Mouse (Mus musculus) left cerebral cortex, adult 2 months (tissue): ENCODE results near the gene 9330161L09Rik. TPM values are rescaled to one million over a fixed set of nuclear protein-coding genes. Genes with fewer than 3 reads are reported as not detected.
A peak's percentile ranks its signal among the peaks of the same experiment; 100 is the strongest.

Source experiments
- DNase-seq, 2 experiments: peaks; one replicate each; pipeline ENCODE4 v3.0.0; 2021 to 2022; ENCODE audit warnings: low spot score in 2 of 2, mixed read lengths in 1 of 2; ENCODE audit errors: extremely low spot score in 1 of 2
- H3K27ac ChIP-seq: fragments of 200-600 bp; 2 replicates; pipeline ENCODE4 v1.8.1; 2022
- H3K4me3 ChIP-seq: fragments of 200-600 bp; 2 replicates; pipeline ENCODE4 v1.8.1; 2022
- CTCF ChIP-seq: fragments of 200-600 bp; IDR thresholded peaks from 2 replicates; pipeline ENCODE4 v1.8.1; 2022; ENCODE audit warnings: antibody characterized with exemption, mild to moderate bottlenecking, moderate library complexity
- intact Hi-C: fragments of 180-260 bp; cut with DNase I; formaldehyde crosslinking; loops from one replicate; pipeline ENCODE4 v1.15.1; 2025
- total RNA-seq, 2 experiments: library from RNA; stranded (reverse); gene quantifications; 2 replicates each; pipeline ENCODE4 v1.2.3; 2021

Gene 9330161L09Rik
- total RNA-seq, 2 experiments from 2014 or later = 2.6 to 3.7 TPM

- peak; percentile 95 to 99 for DNase-seq
- TF ChIP-seq CTCF = peak; percentile 90
- intact Hi-C loops = loop anchor here (1.0 to 5.0 kb wide), 2 partner anchors 66 to 216 kb away; no protein-coding TSS in a partner anchor
- peak within 1 kb of the TSS; percentile 92 for H3K27ac ChIP-seq
- H3K4me3 ChIP-seq = peak within 1 kb of the TSS; percentile 87
Measured at GRCm38 (mm10) chr12:103425729-103426470, 18.3 kb upstream of the 9330161L09Rik start, which contains the start of gene Ddx24. Ddx24 (minus strand) TSS chr12:103425830.

- intact Hi-C loops = loop anchor here (5.0 kb wide), 1 partner anchor 217 kb away; no protein-coding TSS in a partner anchor
- no peak for TF ChIP-seq CTCF
- Histone ChIP-seq H3K27ac (peak overlapping the region; percentile 92), H3K4me3 (peak overlapping the region; percentile 87)
- DNase-seq = no peak
Measured at GRCm38 (mm10) chr12:103425016-103425728, 17.6 kb upstream of the 9330161L09Rik start.

GRCm38 (mm10) chr12:103408144-103408543 lies 524 bp upstream of the 9330161L09Rik start:
- TF ChIP-seq CTCF = no peak
- intact Hi-C loops = no loop called here
- H3K27ac ChIP-seq = peak overlapping the region; percentile 18; the same call in 1 of the 2 replicates
- H3K4me3 ChIP-seq = no peak overlapping the region
- peak; percentile 42 to 70 for DNase-seq

- no peak overlapping the region for H3K27ac ChIP-seq
- TF ChIP-seq CTCF = no peak
- no peak for DNase-seq
- intact Hi-C loops = no loop called here
- H3K4me3 ChIP-seq = no peak overlapping the region
Measured at GRCm38 (mm10) chr12:103404131-103404530, 3.5 kb downstream of the 9330161L09Rik start.

GRCm38 (mm10) chr12:103396751-103397150 lies 10.9 kb downstream of the 9330161L09Rik start:
- H3K4me3 ChIP-seq = no peak overlapping the region
- no peak for TF ChIP-seq CTCF
- DNase-seq = no peak
- H3K27ac ChIP-seq = no peak overlapping the region
- intact Hi-C loops = no loop called here

- Histone ChIP-seq H3K27ac (no peak overlapping the region), H3K4me3 (no peak overlapping the region)
- intact Hi-C loops = no loop called here
- DNase-seq = no peak
- TF ChIP-seq CTCF = no peak
Measured at GRCm38 (mm10) chr12:103395486-103396275, 11.9 kb downstream of the 9330161L09Rik start.

- no peak overlapping the region for H3K27ac ChIP-seq
- DNase-seq = no peak
- H3K4me3 ChIP-seq = no peak overlapping the region
- intact Hi-C loops = no loop called here
- no peak for TF ChIP-seq CTCF
Measured at GRCm38 (mm10) chr12:103393528-103393927, 14.1 kb downstream of the 9330161L09Rik start.

- intact Hi-C loops = loop anchor here (2.0 kb wide), 1 partner anchor 14 kb away; no protein-coding TSS in a partner anchor
- peak in 1 of 2 experiments; percentile 56 for DNase-seq
- Histone ChIP-seq H3K27ac (peak overlapping the region; percentile 76), H3K4me3 (0 out of 2 replicates have a peak overlapping the region, but pooled peaks have one; percentile 4)
- TF ChIP-seq CTCF = no peak
Measured at GRCm38 (mm10) chr12:103391098-103391497, 16.5 kb downstream of the 9330161L09Rik start.

- no peak for DNase-seq
- Histone ChIP-seq H3K27ac (peak overlapping the region; percentile 76; the same call in 1 of the 2 replicates), H3K4me3 (peak overlapping the region; percentile 17)
- intact Hi-C loops = loop anchor here (2.0 kb wide), 1 partner anchor 13 kb away; no protein-coding TSS in a partner anchor
- TF ChIP-seq CTCF = no peak
Measured at GRCm38 (mm10) chr12:103389982-103390381, 17.6 kb downstream of the 9330161L09Rik start.

GRCm38 (mm10) chr12:103389348-103389727 lies 18.3 kb downstream of the 9330161L09Rik start:
- intact Hi-C loops = no loop called here

More at GRCm38 (mm10) chr12:103389348-103389727, 18.3 kb downstream of the 9330161L09Rik start:
- TF ChIP-seq CTCF = no peak
- peak overlapping the region; percentile 71 for H3K4me3 ChIP-seq
- peak overlapping the region; percentile 87; the same call in 1 of the 2 replicates for H3K27ac ChIP-seq
- DNase-seq = no peak
